Mouse (Mus musculus) lung, postnatal 36 days (tissue): Measurements from ENCODE around the gene Efna5.

Source experiments
- DNase-seq: peaks from one replicate; pipeline ENCODE4 v3.0.0; 2022; ENCODE audit warnings: mixed read lengths

The Efna5 gene

DNA sequence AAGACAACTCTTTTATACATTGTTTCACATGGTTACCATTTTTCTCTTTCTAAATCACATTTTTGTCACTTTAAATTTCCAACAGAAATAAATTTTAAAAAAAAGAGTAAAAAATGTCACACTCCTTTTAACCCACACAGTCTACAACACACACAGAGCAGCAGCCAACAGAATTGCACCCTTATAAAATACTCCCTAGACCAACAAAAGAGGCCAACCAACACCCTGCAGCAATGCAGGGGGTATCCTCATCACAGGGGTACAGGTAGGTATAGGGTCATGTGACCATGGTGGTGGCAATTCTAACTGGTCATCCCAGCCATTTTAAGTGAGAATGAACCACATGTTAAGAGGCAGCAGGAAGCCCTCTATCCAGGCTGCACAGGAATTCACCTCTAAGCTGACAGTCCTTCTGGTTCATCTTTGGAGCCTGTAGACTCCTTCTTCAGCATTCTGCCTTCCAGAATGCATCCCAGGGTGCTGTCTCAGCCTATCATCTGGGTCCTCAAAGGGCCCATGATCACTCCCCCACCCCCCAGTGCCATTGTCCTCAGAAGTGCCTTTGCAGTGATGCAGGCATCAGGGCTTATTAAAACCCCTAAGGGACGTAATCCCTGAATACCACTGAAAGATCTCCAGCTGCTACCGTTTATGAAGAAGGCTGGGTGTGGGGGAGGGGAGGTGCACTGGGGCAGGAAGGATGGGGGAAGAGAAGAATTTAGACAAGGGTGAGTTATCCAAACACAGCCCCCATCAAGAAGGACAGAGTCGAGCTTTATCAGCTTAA lies 28.1 kb downstream of the Efna5 start:
- no peak for DNase-seq

DNA sequence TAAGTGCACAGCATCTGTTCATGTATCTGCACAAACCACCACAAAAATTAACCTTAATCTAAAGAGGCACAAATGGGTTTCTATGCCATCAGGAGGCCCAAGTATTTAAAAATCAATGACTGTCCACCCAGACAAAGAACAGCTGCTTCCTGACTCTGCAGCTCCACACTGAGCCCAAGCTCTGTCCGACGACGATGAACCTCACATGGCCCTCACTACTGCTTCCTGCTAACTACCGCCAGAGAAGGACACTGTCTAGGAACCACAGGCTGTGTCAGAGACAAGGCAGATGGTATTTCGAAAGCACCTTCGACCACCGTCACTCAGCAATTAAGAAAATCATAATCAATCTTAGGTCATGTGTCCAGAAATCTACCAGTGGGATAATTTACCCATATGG lies 29.8 kb downstream of the Efna5 start:
- no peak for DNase-seq

DNA sequence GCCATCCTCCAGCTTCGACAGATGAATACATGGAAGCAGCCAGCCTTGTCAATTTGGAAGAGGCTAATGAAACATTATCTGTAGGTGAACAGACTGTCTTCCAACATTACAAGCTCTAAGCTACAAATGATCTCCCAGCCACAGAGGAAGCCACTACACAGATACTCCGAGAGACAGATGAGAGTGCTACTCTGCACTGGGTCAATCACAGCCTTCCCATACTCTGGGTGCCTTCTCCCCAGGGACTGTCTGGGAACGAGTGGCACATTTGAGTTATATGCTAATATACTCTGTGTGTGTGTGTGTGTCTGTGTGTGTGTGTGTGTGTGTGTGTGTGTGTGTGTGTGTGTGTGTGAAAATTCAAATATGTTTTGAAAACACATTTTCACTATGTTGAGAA lies 30.5 kb downstream of the Efna5 start:
- no peak for DNase-seq

DNA sequence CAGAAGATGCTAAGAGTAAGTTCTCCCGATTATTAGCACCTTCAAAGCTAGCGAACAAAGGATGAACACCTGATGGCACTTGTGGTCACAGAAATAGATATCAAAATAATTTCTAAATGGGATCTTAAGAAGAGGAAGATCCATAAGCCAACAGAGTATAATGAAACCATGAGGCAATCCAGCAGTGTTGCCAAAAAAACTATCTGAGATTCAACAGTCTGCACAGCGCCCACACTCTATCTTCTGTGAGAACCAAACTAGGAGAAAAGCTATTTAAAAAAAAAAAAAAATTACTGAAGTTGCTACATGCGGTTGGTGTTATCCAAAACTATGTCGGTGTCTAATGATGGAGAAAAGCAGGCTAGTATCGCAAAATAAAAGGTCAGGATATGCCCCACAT lies 31.4 kb downstream of the Efna5 start:
- no peak for DNase-seq

DNA sequence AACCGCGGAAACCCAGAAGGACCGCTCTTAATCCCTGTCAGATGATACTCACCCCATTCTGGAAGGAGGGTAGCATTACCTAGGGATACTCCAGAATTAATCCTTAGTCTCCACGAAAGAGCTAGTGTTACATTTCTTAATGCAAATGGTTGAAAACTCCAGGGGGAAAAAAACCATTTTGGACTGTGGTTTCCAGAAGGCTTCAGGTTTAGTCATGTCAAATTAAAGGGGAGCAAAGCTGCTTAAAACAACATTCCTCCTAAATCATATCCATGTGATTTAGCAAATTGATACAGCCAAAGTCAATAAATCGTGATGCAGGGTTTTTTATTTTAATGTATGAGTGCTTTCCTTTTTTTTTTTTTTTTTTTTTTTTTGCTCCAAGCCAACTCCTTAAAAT lies 35.5 kb downstream of the Efna5 start:
- no peak for DNase-seq

DNA sequence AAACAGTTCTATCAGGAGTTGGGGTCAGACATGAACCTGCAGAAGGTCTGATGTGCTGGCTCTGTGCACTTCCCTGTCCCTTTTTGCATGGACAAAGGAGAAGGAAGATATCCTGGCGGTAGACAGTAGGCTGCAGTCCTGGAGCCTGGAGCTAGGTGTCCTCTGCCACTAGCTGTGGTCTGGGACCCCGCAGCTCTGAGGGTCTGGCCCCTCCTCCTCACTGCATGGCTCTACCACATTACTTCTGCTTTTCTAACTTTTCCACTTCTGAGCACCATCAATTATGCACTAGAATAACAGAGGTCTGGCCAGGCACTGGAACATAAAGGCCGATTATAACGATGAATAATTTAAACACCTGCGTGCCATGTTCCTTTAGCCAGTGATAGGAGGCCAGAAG lies 36.8 kb downstream of the Efna5 start:
- no peak for DNase-seq

DNA sequence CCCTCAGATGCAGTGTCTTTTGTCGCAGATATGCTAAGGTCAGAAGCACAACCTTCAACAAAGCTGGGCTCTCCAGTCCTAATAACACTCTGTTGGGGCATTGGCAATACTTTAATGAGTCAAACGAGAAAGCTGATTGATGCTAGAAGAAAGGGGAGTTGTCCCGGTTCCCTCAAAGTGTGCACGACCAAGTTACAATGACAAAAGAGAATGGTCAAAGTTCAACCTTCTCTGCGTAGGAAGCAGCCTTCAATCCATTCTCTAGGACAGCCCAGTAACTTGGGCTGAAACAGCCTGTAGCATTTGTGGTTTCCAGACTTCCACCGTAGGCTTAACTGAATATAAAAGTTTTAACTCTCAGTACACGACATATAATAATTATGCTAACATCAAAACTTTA lies 43.8 kb downstream of the Efna5 start:
- no peak for DNase-seq

DNA sequence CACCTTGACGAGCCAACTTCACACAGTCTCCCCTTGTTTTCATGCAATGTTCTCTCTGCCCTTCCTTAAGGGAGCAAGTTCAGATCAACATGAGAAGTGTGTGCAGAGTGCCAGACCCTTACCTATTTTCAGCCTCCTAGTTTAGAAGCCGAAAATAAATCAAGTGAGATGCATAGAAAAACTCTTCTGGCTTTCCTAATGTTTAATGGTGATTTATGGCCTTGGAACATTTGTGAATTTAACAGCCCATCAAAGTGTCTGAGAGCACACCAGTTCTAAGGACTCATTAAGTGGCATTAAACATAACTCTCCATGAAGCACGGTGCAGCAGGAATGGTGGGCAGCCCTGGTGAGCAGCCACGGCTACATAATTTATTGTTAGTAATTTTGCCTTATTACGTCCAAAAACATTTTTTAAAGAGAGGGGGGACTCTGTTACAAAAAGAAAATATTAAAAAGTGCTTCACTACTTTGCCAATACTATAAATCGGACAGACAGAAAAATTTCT lies 44.5 kb downstream of the Efna5 start:
- no peak for DNase-seq

DNA sequence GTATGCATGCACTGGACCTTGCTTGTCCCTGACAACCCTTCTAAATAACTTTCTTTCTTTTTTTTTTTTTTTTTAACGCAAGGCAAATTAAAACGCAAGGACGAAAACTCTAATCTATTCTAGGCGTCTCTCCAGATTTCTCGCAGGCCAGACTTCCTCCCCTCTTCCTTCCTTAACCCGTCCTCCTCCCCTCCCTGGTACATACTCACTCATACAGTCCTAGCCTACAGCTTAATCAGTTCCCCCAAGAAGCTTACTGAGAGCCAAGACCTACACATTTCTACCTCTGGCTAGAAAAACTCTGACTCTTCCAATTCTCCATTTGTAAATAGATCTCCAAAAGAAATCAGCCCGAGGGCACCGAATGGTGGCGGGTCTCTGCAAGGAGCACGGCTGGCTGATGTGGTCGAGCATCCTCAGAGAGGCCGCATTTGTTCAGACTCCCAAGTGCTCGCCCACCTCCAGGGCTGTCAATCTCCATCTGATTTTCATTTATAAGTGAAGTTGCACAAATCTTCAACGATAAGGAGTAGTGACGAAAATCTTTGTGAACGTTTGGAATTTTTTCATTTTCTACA lies 48.5 kb downstream of the Efna5 start:
- no peak for DNase-seq

DNA sequence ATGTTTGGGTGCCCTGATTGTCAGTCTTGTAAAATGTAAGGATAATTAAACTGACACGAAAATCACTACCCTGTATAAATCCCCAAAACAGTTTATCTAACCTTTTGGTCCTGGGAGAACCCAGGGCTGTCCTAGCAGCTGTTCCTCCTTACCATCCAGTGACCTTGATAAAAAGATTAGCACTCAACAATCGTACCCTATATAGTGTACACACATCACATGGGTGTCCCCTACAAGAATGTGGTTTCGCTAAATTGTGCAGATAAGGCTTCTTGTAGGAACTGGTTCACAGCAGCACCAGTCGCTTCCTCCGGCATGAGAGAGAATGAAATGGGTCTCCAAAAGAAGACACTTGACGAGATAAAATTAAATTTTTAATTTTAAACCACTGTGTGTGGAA lies 53.6 kb downstream of the Efna5 start:
- DNase-seq: no peak

DNA sequence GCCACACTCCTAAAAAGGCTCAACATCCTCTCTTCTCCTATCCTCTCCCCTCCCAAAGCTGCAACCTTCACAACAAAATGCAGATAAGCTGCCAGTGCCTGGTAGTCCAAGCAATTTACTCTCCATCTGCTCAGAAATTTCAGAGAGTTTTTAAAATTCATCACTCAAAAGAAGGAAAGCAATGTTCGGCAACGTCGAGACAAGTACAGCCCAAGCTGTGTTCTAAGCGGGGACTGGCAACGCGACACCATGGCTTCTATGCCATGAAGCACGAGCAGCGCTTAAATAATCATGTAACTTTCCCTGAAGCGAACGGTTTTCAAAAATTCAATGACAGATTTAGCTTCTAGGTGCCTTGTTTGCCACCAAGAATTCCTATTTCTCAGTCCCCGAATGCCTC lies 59.9 kb downstream of the Efna5 start:
- DNase-seq: no peak

DNA sequence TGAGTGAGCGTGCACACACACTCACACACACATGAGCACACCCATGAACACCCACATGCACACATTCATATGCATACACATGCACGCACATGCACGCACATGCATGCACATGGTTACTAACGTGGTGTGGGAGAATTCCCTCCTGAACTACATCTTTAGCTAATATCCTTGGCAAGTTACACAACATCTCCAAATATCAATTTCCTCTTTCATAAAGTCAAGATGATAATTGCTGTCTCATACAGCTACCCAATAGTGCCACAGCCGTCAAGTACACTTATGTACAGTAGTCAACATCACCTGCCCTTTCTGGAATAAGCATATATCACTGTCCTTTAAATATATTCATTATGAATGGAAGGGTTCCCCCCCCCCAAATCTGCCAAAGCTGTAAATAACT lies 61.2 kb downstream of the Efna5 start:
- no peak for DNase-seq

DNA sequence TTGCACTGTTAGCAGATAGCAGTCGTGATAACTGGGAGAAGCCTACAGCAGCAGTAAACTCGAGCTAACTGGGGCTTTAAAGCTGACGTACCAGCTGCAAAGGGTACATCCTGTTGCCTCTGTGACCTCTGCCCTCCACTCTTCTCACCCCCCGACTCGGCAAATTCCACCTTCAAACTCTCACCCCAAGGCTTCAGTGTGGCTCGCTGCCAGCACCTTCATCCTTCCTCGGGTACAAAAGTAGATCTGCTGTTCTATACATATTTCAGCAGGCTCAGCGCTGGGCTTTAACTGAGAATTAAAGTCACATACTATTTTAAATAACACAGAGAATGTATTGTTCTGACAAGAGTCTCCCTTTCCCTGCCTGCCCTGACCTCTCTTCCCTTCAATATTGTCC lies 62.3 kb downstream of the Efna5 start:
- DNase-seq: no peak

DNA sequence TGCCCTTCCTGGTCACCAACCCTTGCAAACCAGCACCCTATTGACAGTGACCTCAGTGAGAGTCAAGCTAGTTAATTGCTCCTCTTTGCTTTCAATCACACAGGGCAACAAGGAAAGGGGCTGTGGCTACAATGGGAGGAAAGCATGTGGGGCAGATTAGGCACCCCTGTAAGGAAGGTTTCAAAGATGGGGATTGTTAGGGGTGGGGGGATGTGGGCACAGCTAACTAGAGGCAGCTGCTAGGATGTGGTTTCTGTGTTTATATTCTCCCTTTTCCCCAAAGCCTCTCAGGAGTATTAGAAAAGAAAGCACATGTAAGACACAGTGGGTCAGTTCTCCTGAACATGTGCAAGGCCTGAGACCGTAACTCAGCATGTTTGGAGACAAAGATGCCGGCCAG lies 62.8 kb downstream of the Efna5 start:
- DNase-seq: no peak

DNA sequence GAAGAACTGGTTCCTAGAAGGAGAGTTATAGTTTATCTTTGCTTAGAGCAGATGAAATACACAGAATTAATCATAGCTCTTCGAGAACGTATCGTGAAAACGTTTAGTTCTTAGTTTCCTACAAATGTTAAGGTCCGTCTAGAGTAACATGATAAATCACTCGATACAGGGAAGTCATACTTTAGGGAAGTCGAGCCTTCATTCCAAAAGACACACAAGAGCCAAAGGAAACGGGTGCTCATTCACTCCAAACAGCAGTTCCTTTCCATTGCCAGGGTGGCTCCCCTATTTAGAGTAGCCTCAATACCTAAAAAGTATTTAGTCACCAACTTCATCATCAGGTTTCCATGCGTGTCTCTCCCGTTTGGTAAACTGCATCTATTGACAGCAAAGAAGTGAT lies 64.2 kb downstream of the Efna5 start:
- DNase-seq: no peak

DNA sequence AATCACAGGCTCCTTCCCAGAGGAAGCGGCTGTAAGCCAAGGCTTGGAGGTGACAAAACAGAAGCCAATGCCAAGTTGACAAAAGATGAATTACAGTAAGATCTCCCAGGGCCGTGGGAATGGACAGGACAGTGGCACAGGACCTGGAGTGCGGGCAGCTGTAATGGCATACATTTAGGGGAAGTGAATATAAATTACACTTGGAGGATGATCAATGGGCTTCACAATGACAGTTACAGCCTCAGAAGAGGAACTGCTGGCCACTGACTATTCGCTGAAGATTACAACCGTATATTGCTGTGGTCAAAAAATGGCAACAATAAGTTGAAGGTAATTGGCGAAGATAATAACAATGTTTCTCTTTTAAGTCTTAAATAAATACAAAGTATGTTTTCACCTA lies 67.7 kb downstream of the Efna5 start:
- no peak for DNase-seq

DNA sequence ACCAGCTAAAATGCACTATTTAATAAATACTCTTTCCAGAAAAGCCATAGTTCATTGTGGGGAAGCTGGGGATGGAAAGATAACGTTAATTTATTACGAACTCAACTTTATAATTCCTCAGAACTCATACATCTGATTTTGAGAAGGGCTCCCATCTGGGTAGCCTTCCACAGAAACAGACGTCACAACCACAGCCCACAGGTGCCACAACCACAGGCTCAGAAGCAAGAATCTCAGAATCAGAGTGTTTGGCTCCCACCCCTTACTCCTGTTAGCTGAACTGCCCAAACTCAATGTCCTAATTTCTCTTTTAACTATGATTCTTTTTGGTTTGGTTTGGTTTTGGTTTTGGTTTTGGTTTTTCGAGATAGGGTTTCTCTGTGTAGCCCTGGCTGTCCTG lies 73.2 kb downstream of the Efna5 start:
- no peak for DNase-seq

DNA sequence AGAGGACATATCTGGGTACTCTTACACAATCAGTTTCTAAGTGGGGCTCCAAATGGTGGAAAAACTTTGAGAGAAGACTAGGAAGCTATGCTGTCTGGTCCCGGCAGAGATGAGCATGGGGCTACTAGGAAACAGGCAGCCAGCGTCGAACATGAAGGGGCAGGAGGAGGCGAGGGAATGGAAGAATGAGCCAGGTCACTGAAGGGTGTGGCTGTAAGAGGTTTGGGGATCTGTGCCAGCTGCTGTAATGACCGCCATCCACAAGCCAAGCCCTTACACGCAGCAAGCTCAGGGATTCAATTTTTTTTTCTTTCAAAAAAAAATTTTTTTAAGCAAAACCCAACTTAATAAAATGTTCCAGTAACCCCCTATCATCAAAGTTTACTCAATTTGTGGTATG lies 74.5 kb downstream of the Efna5 start:
- DNase-seq: peak; percentile 27

DNA sequence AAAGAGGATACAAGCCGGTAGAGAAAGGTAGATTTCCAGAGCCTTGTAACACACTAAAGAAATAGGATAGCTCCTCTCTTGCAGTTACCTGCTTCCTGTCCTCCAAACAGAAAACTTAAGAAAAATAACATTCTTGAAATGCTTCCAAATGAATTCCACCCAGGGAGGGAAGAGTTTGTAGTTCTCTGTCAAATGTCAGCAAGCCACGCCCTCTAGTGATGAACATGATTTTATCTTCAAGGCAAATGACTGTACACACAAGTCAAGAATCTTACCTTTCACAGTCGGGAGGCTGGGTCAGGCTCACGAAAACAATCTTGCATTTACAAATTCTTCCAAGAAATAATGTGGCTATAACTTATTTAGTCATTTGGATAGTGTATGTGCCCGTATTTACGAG lies 78.4 kb downstream of the Efna5 start:
- peak; percentile 10 for DNase-seq

DNA sequence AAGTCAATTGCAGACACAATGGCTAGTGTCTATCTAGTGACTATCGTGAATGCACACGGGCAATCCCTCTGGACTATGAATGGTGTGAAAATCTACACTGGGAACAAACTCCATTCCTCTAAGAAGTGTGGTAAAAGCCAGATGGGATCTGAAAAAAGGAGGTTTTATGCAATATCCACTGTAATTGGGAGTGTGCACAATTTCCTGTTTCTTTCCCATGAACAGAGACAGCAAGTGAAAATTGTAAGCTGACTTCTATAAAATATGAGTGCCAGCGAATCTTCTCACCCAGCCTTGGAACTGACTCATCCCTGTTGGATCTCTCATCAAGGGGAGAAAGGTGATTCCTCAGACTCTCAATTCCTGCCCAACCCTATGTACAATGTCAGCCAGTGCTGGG lies 83.8 kb downstream of the Efna5 start:
- DNase-seq: no peak

DNA sequence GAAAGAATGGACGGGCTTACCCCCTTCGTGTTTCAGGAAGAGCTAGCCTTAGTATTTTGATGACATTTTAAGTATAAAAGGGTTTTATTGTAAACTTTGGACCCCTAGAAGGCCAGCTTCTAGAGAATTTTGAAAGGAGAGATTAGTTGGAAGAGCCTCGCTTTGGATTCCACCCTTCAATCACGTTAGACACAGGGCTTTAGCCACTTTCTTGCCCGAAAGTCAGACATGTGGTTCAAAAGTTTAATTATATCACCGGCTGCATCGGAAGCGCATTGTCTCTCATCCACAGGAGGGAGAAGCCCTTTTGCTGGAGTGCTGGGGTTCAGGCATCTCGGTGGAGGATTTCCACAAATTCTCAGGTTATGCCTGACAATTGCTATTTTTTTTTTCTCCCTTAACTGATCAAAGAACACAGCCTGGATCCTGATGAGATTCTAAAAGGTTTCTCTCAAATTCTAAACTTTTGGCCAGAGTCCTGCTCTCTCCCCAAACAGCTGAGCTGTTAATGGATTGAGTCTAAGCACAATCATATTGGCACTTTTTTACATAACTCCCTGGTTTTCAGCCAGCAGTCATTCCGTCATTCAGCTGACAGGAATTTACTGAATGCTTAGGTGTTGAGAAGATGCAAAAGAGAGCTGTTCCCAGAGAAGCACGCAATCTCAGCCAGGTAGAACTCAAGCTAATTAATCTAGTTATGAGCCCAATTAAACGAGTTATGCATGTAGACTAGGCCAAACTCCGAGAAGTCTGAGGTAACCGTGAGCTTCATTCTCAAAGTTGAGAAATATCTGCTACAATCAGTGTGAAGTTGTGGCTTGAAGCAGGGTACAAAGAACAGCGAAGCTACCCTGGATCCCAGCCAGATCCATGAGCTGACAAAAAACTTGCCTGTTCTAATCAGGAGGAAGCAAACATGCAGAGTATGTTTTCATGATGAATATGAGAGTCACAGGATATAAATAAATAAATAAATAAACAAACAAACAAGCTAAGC lies 91.5 kb downstream of the Efna5 start:
- peak; percentile 23 for DNase-seq

DNA sequence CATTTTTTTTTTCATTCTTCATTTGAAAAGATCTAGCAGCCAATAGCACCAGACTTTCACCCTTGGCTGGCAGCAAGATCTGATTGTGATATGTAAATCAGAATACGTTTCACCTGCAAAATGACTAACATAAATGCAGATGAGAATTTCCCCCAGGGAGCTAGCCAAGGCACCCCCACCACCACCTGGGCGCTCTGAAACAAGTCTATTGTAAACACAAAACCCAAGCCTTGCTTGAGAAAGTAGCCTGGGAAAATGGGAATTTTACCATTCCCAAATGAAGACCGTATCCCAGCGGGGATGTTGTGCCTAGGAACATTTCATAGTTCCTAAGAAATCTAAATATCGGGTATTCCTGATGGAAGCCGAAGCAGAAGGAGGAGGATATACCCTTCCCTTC lies 92.3 kb downstream of the Efna5 start:
- DNase-seq: no peak

DNA sequence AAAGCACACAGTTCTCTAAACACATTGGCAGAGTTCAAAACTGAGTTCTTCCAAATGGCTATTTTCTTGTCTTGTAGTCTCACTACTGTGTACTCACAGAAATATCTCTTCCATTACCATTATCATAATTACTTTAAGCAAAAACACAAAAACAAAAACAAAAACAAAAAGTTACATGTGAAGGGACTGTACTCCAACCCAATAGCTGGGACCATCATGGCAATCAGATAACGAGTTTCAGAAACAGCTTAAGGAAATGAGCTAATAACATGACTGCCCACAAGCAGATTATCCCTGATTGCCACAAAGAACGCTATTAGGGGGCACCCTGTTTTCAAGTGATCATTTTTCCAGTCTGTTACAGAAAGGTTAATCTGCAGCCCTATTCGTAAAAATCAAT lies 93.3 kb downstream of the Efna5 start:
- no peak for DNase-seq

DNA sequence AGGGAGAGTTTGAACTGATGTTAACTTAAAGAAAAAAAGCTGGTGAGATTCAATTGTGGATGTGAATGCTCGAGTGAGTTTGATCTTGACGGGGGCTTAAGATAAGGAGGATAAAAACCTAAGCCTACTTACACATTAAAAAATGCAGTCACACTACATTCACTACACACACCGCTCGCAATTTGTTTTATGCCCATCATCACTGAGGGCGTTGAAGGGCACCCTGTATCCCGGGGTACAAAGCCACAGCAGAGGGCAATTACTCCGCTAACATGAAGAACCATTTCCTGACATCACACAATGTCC lies 94.6 kb downstream of the Efna5 start:
- DNase-seq: no peak
